25 mouse cellular contexts compared by ENCODE assay signal in genomic region chr9:118698191-118698590, GRCm38 (mm10).
DNase-seq lines count a peak whose midpoint lies in the region; ATAC-seq and TF ChIP-seq lines count a peak whose summit lies in the region.
"Had no signal": no experiment of that assay in that cellular context is flagged by ENCODE, and none has a peak within 500 bp of the region (broad histone marks: within the 10 kb centered on the region; RNA-seq: fewer than 3 reads in every experiment).

No protein-coding gene starts in this region.

- H3K4me2 ChIP-seq in lung, embryonic 14.5 days, result no peak overlapping the region
- H3K4me2 ChIP-seq in stomach, embryonic 15.5 days, result no peak overlapping the region
- H3K4me2 ChIP-seq: heart, embryonic 11.5 days; hindbrain, embryonic 12.5 days; limb, embryonic 15.5 days; liver, embryonic 13.5 days; midbrain, embryonic 12.5 days had no signal

- peaks cover 7% of the 10 kb centered on the region; the same call in 1 of the 2 replicates for H3K36me3 ChIP-seq in lung, embryonic 14.5 days (ENCODE audit: insufficient read depth)
- no peaks in the 10 kb centered on the region for H3K36me3 ChIP-seq in stomach, embryonic 15.5 days
- H3K36me3 ChIP-seq: hindbrain, embryonic 12.5 days; liver, embryonic 13.5 days; midbrain, embryonic 12.5 days had no signal

- peak; percentile 33; the same call in 1 of the 2 replicates for ATAC-seq in lung, embryonic 14.5 days (ENCODE audit: insufficient read depth)
- ATAC-seq in stomach, embryonic 15.5 days (ENCODE audit: insufficient read depth, low FRiP score, low read depth), result no peak
- ATAC-seq: forebrain, embryonic 16.5 days; intestine, embryonic 16.5 days had no signal

- H3K4me1 ChIP-seq in lung, embryonic 14.5 days (ENCODE audit: insufficient read depth), result peaks cover 38% of the 10 kb centered on the region
- H3K4me1 ChIP-seq in lung, adult 2 months (ENCODE audit: control insufficient read depth, insufficient read depth, low read length), result peaks cover 3% of the 10 kb centered on the region; the same call in 1 of the 2 replicates
- H3K4me1 ChIP-seq in stomach, embryonic 15.5 days, result peaks cover 35% of the 10 kb centered on the region
- H3K4me1 ChIP-seq: midbrain, embryonic 12.5 days had no signal

- TF ChIP-seq CTCF in lung, embryonic 14.5 days (IDR thresholded peaks at IDR 0.05; ENCODE audit: low read depth), result no peak
- TF ChIP-seq CTCF in lung, adult 2 months (IDR thresholded peaks at IDR 0.05; ENCODE audit: insufficient read depth, low read length), result no peak

- 35% methylated on average over 8 of the region's 8 CpGs for WGBS in lung, embryonic 14.5 days
- 67% methylated on average over 8 of the region's 8 CpGs for whole genome bisulfite sequencing in lung, adult 2 months
- 65% methylated on average over 8 of the region's 8 CpGs for WGBS in stomach, embryonic 15.5 days

- peak; percentile 77 for DNase-seq in lung, embryonic 14.5 days
- DNase-seq in lung, adult 2 months, result no peak
- peak; percentile 42 for DNase-seq in adrenal gland, postnatal 10 days
- peak; percentile 58 to 64 for DNase-seq in adrenal gland, postnatal 36 days
- DNase-seq in thymus, postnatal 25 days, result no peak
- no peak for DNase-seq in urinary bladder, postnatal 10 days (ENCODE audit: low spot score)
- DNase-seq: cerebellum, adult 2 months; cerebellum, postnatal 14 days; gastrocnemius, adult 2 months; gastrocnemius, postnatal 36 days; heart, adult 18-20 months; heart, postnatal 36 days; kidney, adult 9 months; kidney, postnatal 10 days; layer of hippocampus, adult 9-11 months; liver, embryonic 13.5 days had no signal

- no peaks in the 10 kb centered on the region for H3K27me3 ChIP-seq in lung, embryonic 14.5 days (ENCODE audit: insufficient read depth, low read length)
- no peaks in the 10 kb centered on the region for H3K27me3 ChIP-seq in stomach, embryonic 15.5 days (replicated peaks)
- H3K27me3 ChIP-seq: limb, embryonic 15.5 days; liver, embryonic 13.5 days; midbrain, embryonic 12.5 days had no signal

- no peak for TF ChIP-seq POLR2A in lung, adult 2 months (IDR thresholded peaks at IDR 0.05; ENCODE audit: borderline replicate concordance, extremely low read depth, low read depth, low read length)

- no peaks in the 10 kb centered on the region for H3K9me3 ChIP-seq in lung, embryonic 14.5 days (ENCODE audit: low read depth, low read length)
- no peaks in the 10 kb centered on the region for H3K9me3 ChIP-seq in stomach, embryonic 15.5 days
- H3K9me3 ChIP-seq: hindbrain, embryonic 12.5 days; limb, embryonic 10.5 days; limb, embryonic 15.5 days; liver, embryonic 13.5 days; midbrain, embryonic 12.5 days had no signal

- no peak overlapping the region for H3K4me3 ChIP-seq in lung, embryonic 14.5 days (ENCODE audit: low read depth, low read length)
- H3K4me3 ChIP-seq in lung, adult 2 months (replicated peaks; ENCODE audit: extremely low read depth, low read depth, low read length), result no peak overlapping the region
- no peak overlapping the region for H3K4me3 ChIP-seq in stomach, embryonic 15.5 days (replicated peaks)
- H3K4me3 ChIP-seq: erythroblast, embryonic 14.5 days; gastrocnemius, adult 2 months; hindbrain, embryonic 12.5 days; limb, embryonic 10.5 days; limb, embryonic 15.5 days; liver, embryonic 13.5 days; midbrain, embryonic 12.5 days had no signal

- no peak overlapping the region for H3K9ac ChIP-seq in lung, embryonic 14.5 days
- no peak overlapping the region for H3K9ac ChIP-seq in stomach, embryonic 15.5 days
- H3K9ac ChIP-seq: hindbrain, embryonic 12.5 days; limb, embryonic 15.5 days; liver, embryonic 13.5 days; midbrain, embryonic 12.5 days had no signal

- peak overlapping the region; percentile 86; the same call in 1 of the 2 replicates for H3K27ac ChIP-seq in lung, embryonic 14.5 days (ENCODE audit: low read depth)
- peak overlapping the region; percentile 85; the same call in 1 of the 2 replicates for H3K27ac ChIP-seq in stomach, embryonic 15.5 days
- H3K27ac ChIP-seq: gastrocnemius, adult 2 months; hindbrain, embryonic 12.5 days; limb, embryonic 15.5 days; liver, embryonic 13.5 days; midbrain, embryonic 12.5 days had no signal

Comparison
In these comparisons a context has a peak if more than half of its experiments do, and no peak if none do; other contexts are left out.
1. DNase-seq: peak in lung, embryonic 14.5 days (single experiment), adrenal gland, postnatal 10 days (single experiment) and adrenal gland, postnatal 36 days (2 of 2); none in lung, adult 2 months (single experiment), thymus, postnatal 25 days (single experiment) and urinary bladder, postnatal 10 days (single experiment).